Mouse (Mus musculus) thymus, adult 2 months (tissue): ENCODE measurements around the gene Sptlc3.

Experiments
- CTCF ChIP-seq: fragments of 200-500 bp; IDR thresholded peaks from 2 replicates; pipeline ENCODE4 v1.5.1; 2012; ENCODE audit warnings: mild to moderate bottlenecking, control low read depth, low read length, moderate library complexity, borderline replicate concordance; ENCODE audit not compliant: control insufficient read depth, poor library complexity, insufficient read depth; ENCODE audit errors: extremely low read depth
- POLR2A ChIP-seq: fragments of 200-500 bp; IDR thresholded peaks from 2 replicates; pipeline ENCODE4 v1.6.1; 2012; ENCODE audit warnings: mild to moderate bottlenecking, low read length, control low read depth, moderate library complexity; ENCODE audit not compliant: control insufficient read depth, poor library complexity, insufficient read depth; ENCODE audit errors: extremely low read depth

- TF ChIP-seq CTCF (no peak), POLR2A (no peak)
These were observed 183.5 kb downstream of the Sptlc3 start for GRCm38 (mm10) chr2:139677065-139677762.
